Mouse (Mus musculus) testis, adult 2 months (tissue): ENCODE results near the gene Fam78a.

ENCODE experiments used
- CTCF ChIP-seq: fragments of 200-500 bp; IDR thresholded peaks from 2 replicates; pipeline ENCODE4 v1.5.1; 2012; ENCODE audit warnings: low read depth, mild to moderate bottlenecking, inconsistent platforms, low read length, moderate library complexity; ENCODE audit not compliant: control insufficient read depth, insufficient read depth, insufficient replicate concordance
- POLR2A ChIP-seq: fragments of 200-500 bp; IDR thresholded peaks from 2 replicates; pipeline ENCODE4 v1.6.1; 2012; ENCODE audit warnings: low read depth, mild to moderate bottlenecking, inconsistent platforms, low read length, moderate library complexity; ENCODE audit not compliant: control insufficient read depth

DNA sequence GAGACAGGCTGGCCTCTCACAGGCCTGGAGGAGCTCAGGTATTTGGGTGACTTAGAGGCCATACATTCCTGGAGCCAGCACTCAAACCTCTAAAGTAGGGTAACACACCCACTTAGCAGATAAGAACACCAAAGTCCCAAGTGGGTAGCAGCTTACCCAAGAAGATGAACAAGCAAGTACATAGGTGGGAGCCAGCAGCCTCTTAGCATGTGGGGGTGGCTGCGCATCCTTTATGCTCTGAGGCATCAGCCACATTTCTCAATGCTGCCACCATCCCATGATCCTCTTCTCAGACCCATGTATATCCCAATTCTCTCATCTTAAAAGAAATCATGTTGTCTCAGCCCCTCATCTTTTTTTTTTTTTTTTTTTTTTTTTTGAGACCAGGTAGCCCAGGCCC lies 26.6 kb upstream of the Fam78a start:
- no peak for TF ChIP-seq CTCF
- no peak for TF ChIP-seq POLR2A
